Mouse (Mus musculus) olfactory bulb, adult 2 months (tissue): ENCODE results near the gene Eng. TPM values are rescaled to one million over a fixed set of nuclear protein-coding genes. Genes with fewer than 3 reads are reported as not detected.

Experiments
- H3K27ac ChIP-seq: fragments of 200-500 bp; 2 replicates; pipeline ENCODE4 v1.5.1; 2012; ENCODE audit warnings: low read depth, low read length; ENCODE audit not compliant: insufficient read depth
- H3K4me1 ChIP-seq: fragments of 200-500 bp; 2 replicates; pipeline ENCODE4 v1.6.1; 2012; ENCODE audit warnings: low read length; ENCODE audit not compliant: control insufficient read depth, insufficient read depth
- H3K4me3 ChIP-seq: fragments of 200-500 bp; 2 replicates; pipeline ENCODE4 v1.5.1; 2012; ENCODE audit warnings: mild to moderate bottlenecking, low read depth, low read length, moderate library complexity; ENCODE audit not compliant: insufficient read depth
- CTCF ChIP-seq: fragments of 200-500 bp; IDR thresholded peaks from 2 replicates; pipeline ENCODE4 v1.5.1; 2012; ENCODE audit warnings: low read depth, mild to moderate bottlenecking, low read length, moderate library complexity; ENCODE audit not compliant: insufficient read depth
- POLR2A ChIP-seq: fragments of 200-500 bp; IDR thresholded peaks from 2 replicates; pipeline ENCODE4 v1.6.1; 2012; ENCODE audit warnings: mild to moderate bottlenecking, low read depth, low read length, moderate library complexity; ENCODE audit not compliant: insufficient read depth
- WGBS: fragments of 180-500 bp; shearing (Covaris S2); methylation state at CpG from one replicate; pipeline ENCODE4 v1.1.7; 2018; 5-methylcytosine and 5-hydroxymethylcytosine counted together
- polyA plus RNA-seq: library from polyadenylated mRNA; stranded (reverse); fragments of >200 nt; gene quantifications from 2 replicates; pipeline ENCODE4 v1.2.4, GENCODE M21; 2012; ENCODE audit warnings: low replicate concordance; ENCODE audit not compliant: missing spikeins, insufficient read depth, insufficient read length

Gene Eng
- polyA plus RNA-seq, 1 experiment: not detected

- Histone ChIP-seq H3K4me1 (no peaks in the 10 kb centered on the region), H3K27ac (no peak overlapping the region), H3K4me3 (no peak overlapping the region)
- WGBS: 76% methylated on average over 7 of the region's 7 CpGs
- TF ChIP-seq CTCF (no peak), POLR2A (no peak)
These were observed 7.4 kb downstream of the Eng start for GRCm38 (mm10) chr2:32653764-32654163.

GRCm38 (mm10) chr2:32654743-32655393 is 8.5 kb downstream of the Eng start:
- TF ChIP-seq CTCF (no peak), POLR2A (no peak)
- WGBS: 84% methylated on average over 14 of the region's 14 CpGs
- Histone ChIP-seq H3K4me3 (no peak overlapping the region), H3K27ac (no peak overlapping the region), H3K4me1 (no peaks in the 10 kb centered on the region)

GRCm38 (mm10) chr2:32655394-32655744 is 9.0 kb downstream of the Eng start:
- Histone ChIP-seq H3K4me1 (no peaks in the 10 kb centered on the region), H3K27ac (no peak overlapping the region), H3K4me3 (no peak overlapping the region)
- 95% methylated on average over 3 of the region's 3 CpGs for WGBS
- TF ChIP-seq CTCF (no peak), POLR2A (no peak)

- H3K27ac ChIP-seq: no peak overlapping the region
- H3K4me1 ChIP-seq: no peaks in the 10 kb centered on the region
- 75% methylated on average over 12 of the region's 12 CpGs for WGBS
- TF ChIP-seq POLR2A (no peak), CTCF (no peak)
- no peak overlapping the region for H3K4me3 ChIP-seq
These were observed 9.4 kb downstream of the Eng start for GRCm38 (mm10) chr2:32655826-32656225.

- no peak for TF ChIP-seq POLR2A
- TF ChIP-seq CTCF: no peak
- WGBS: 96% methylated on average over 2 of the region's 2 CpGs
- Histone ChIP-seq H3K27ac (no peak overlapping the region), H3K4me1 (peaks cover 14% of the 10 kb centered on the region), H3K4me3 (no peak overlapping the region)
These were observed 12.5 kb downstream of the Eng start for GRCm38 (mm10) chr2:32658873-32659272.

GRCm38 (mm10) chr2:32661509-32662107 is 15.2 kb downstream of the Eng start:
- TF ChIP-seq POLR2A (no peak), CTCF (no peak)

GRCm38 (mm10) chr2:32662291-32662690 is 15.9 kb downstream of the Eng start:
- Histone ChIP-seq H3K4me3 (no peak overlapping the region), H3K27ac (no peak overlapping the region), H3K4me1 (peaks cover 14% of the 10 kb centered on the region)
- no peak for TF ChIP-seq CTCF
- no peak for TF ChIP-seq POLR2A
- 61% methylated on average over 5 of the region's 5 CpGs for WGBS

More at GRCm38 (mm10) chr2:32661509-32662107, 15.2 kb downstream of the Eng start:
- no peak overlapping the region for H3K27ac ChIP-seq
- peaks cover 14% of the 10 kb centered on the region for H3K4me1 ChIP-seq
- 49% methylated on average over 7 of the region's 7 CpGs for WGBS
- H3K4me3 ChIP-seq: no peak overlapping the region

- WGBS: 81% methylated on average over 8 of the region's 8 CpGs
- Histone ChIP-seq H3K4me3 (no peak overlapping the region), H3K27ac (no peak overlapping the region), H3K4me1 (peaks cover 17% of the 10 kb centered on the region)
- TF ChIP-seq POLR2A (no peak), CTCF (no peak)
These were observed 18.9 kb downstream of the Eng start for GRCm38 (mm10) chr2:32665345-32665744.

GRCm38 (mm10) chr2:32665853-32666252 is 19.5 kb downstream of the Eng start:
- TF ChIP-seq POLR2A: no peak
- H3K4me3 ChIP-seq: no peak overlapping the region
- H3K27ac ChIP-seq: no peak overlapping the region
- H3K4me1 ChIP-seq: peaks cover 17% of the 10 kb centered on the region
- 95% methylated on average over 6 of the region's 6 CpGs for WGBS
